Mouse (Mus musculus) heart, postnatal 0 days (tissue): ENCODE data around the gene Eid2b.
A peak's percentile ranks its signal among the peaks of the same experiment; 100 is the strongest.

ENCODE experiments used
- CTCF ChIP-seq: IDR thresholded peaks from 2 replicates; pipeline ENCODE4 v1.5.1; 2016; ENCODE audit warnings: antibody characterized with exemption, control low read depth, low read depth
- EP300 ChIP-seq: IDR thresholded peaks from 2 replicates; pipeline ENCODE4 v1.6.1; 2016; ENCODE audit warnings: antibody characterized with exemption, low read depth

- TF ChIP-seq CTCF (0 out of 2 replicates have a peak, but pooled peaks have one; percentile 10), EP300 (no peak)
Measured at GRCm38 (mm10) chr7:28263786-28264185, 13.8 kb upstream of the Eid2b start.
